Mouse (Mus musculus) CH12.LX (cell line): ENCODE data around the gene Ssr1. TPM values are rescaled to one million over a fixed set of nuclear protein-coding genes. Genes with fewer than 3 reads are reported as not detected.

ENCODE experiments used
- DNase-seq: peaks from one replicate; pipeline ENCODE4 v3.0.0-alpha.2; 2013; ENCODE audit errors: extremely low read depth
- H3K27ac ChIP-seq: 2 replicates; pipeline ENCODE4 v1.5.1; 2012; ENCODE audit warnings: low read depth, mild to moderate bottlenecking, control low read depth, moderate library complexity; ENCODE audit not compliant: insufficient read depth
- H3K27me3 ChIP-seq: replicated peaks from 2 replicates; pipeline ENCODE3; 2012; ENCODE audit warnings: inconsistent platforms
- H3K36me3 ChIP-seq, 2 experiments: replicated peaks in 1 of 2; 2 replicates each; pipeline versions ENCODE3 to v1.6.1; 2012; ENCODE audit warnings: inconsistent platforms in 1 of 2, low read length in 1 of 2, mild to moderate bottlenecking in 1 of 2, mixed read lengths in 1 of 2, moderate library complexity in 1 of 2; ENCODE audit not compliant: control insufficient read depth in 1 of 2, insufficient read depth in 1 of 2
- H3K4me1 ChIP-seq, 2 experiments: 2 replicates each; pipeline ENCODE4 v1.6.1; 2012; ENCODE audit warnings: inconsistent platforms in 1 of 2, moderate library complexity in 1 of 2; ENCODE audit not compliant: insufficient read depth in 2 of 2, control insufficient read depth in 1 of 2
- H3K4me2 ChIP-seq: 2 replicates; pipeline ENCODE4 v1.6.1; 2012; ENCODE audit warnings: low read depth, mild to moderate bottlenecking, control low read depth; ENCODE audit not compliant: poor library complexity, insufficient read depth, severe bottlenecking
- H3K4me3 ChIP-seq, 3 experiments: fragments of 150-350 bp in 1 of 3; sonication (generic) in 1 of 3; replicated peaks in 1 of 3; 2 replicates each; pipeline versions ENCODE3 to v1.5.1; 2011 to 2012; ENCODE audit warnings: low read depth in 2 of 3, low read length in 2 of 3, mild to moderate bottlenecking in 2 of 3, moderate library complexity in 2 of 3, control low read depth in 1 of 3, improper control_type of control experiment in 1 of 3, inconsistent platforms in 1 of 3, mixed read lengths in 1 of 3; ENCODE audit not compliant: poor library complexity in 1 of 3
- H3K79me2 ChIP-seq: replicated peaks from 2 replicates; pipeline ENCODE4 v1.6.1; 2012; ENCODE audit warnings: mild to moderate bottlenecking, moderate library complexity; ENCODE audit not compliant: control insufficient read depth, poor library complexity, insufficient read depth, severe bottlenecking; ENCODE audit errors: extremely low read depth
- H3K9ac ChIP-seq: 2 replicates; pipeline ENCODE4 v1.6.1; 2012; ENCODE audit warnings: low read depth, mild to moderate bottlenecking, control low read depth, moderate library complexity; ENCODE audit not compliant: insufficient read depth
- H3K9me3 ChIP-seq: replicated peaks from 2 replicates; pipeline ENCODE3; 2012; ENCODE audit warnings: low read length, inconsistent platforms, mixed read lengths
- BHLHE40 ChIP-seq: IDR thresholded peaks from 2 replicates; pipeline ENCODE4 v1.6.1; 2011; ENCODE audit warnings: mild to moderate bottlenecking, low read depth, low read length, improper control_type of control experiment
- CHD1 ChIP-seq: IDR thresholded peaks from 2 replicates; pipeline ENCODE4 v1.6.1; 2012; ENCODE audit warnings: low read depth, low read length, improper control_type of control experiment, inconsistent platforms
- CHD2 ChIP-seq: IDR thresholded peaks from 2 replicates; pipeline ENCODE4 v1.6.1; 2011; ENCODE audit warnings: low read length, improper control_type of control experiment
- ELF1 ChIP-seq: IDR thresholded peaks from 2 replicates; pipeline ENCODE4 v1.6.1; 2014; ENCODE audit warnings: low read depth, mild to moderate bottlenecking, inconsistent platforms, low read length, improper control_type of control experiment
- HCFC1 ChIP-seq: IDR thresholded peaks from 2 replicates; pipeline ENCODE4 v1.6.1; 2012; ENCODE audit warnings: low read depth, mild to moderate bottlenecking, inconsistent platforms, low read length, improper control_type of control experiment
- JUN ChIP-seq: IDR thresholded peaks from 2 replicates; pipeline ENCODE4 v1.6.1; 2011; ENCODE audit warnings: low read depth, mild to moderate bottlenecking, low read length, improper control_type of control experiment, moderate library complexity; ENCODE audit not compliant: insufficient read depth
- JUND ChIP-seq: conservative IDR thresholded peaks from 2 replicates; pipeline ENCODE4 v1.6.1; 2011; ENCODE audit warnings: low read depth, low read length, improper control_type of control experiment
- MAX ChIP-seq: IDR thresholded peaks from 2 replicates; pipeline ENCODE4 v1.6.1; 2011; ENCODE audit warnings: low read length, improper control_type of control experiment
- MYC ChIP-seq: IDR thresholded peaks from 2 replicates; pipeline ENCODE4 v1.6.1; 2011; ENCODE audit warnings: low read depth, mild to moderate bottlenecking, improper control_type of control experiment, low read length
- NELFE ChIP-seq: IDR thresholded peaks from 2 replicates; pipeline ENCODE4 v1.6.1; 2011; ENCODE audit warnings: low read depth, low read length, improper control_type of control experiment
- NRF1 ChIP-seq: IDR thresholded peaks from 2 replicates; pipeline ENCODE4 v1.6.1; 2014; ENCODE audit warnings: low read depth, mild to moderate bottlenecking, inconsistent platforms, low read length, improper control_type of control experiment, moderate library complexity
- POLR2A ChIP-seq: IDR thresholded peaks from 2 replicates; pipeline ENCODE4 v1.6.1; 2011; ENCODE audit warnings: low read depth, mild to moderate bottlenecking, improper control_type of control experiment, low read length
- TBP ChIP-seq: conservative IDR thresholded peaks from 2 replicates; pipeline ENCODE4 v1.6.1; 2011; ENCODE audit warnings: low read depth, low read length, improper control_type of control experiment
- TCF12 ChIP-seq: IDR thresholded peaks from 2 replicates; pipeline ENCODE4 v1.6.1; 2014; ENCODE audit warnings: low read depth, mild to moderate bottlenecking, inconsistent platforms, low read length, improper control_type of control experiment
- UBTF ChIP-seq: IDR thresholded peaks from 2 replicates; pipeline ENCODE4 v1.6.1; 2012; ENCODE audit warnings: low read depth, mild to moderate bottlenecking, inconsistent platforms, low read length, improper control_type of control experiment, moderate library complexity
- USF1 ChIP-seq: IDR thresholded peaks from 2 replicates; pipeline ENCODE4 v1.6.1; 2014; ENCODE audit warnings: low read depth, mild to moderate bottlenecking, inconsistent platforms, low read length, improper control_type of control experiment
- USF2 ChIP-seq: conservative IDR thresholded peaks from 2 replicates; pipeline ENCODE4 v1.6.1; 2011; ENCODE audit warnings: low read depth, low read length, improper control_type of control experiment
- ZMIZ1 ChIP-seq: IDR thresholded peaks from 2 replicates; pipeline ENCODE4 v1.6.1; 2012; ENCODE audit warnings: low read depth, mild to moderate bottlenecking, inconsistent platforms, low read length, improper control_type of control experiment
- dilution Hi-C: fragments of 300-500 bp; cut with MboI; formaldehyde crosslinking; loops from 2 replicates; pipeline ENCODE4 v1.14.3; 2020; ENCODE audit warnings: low sequenced_read_pairs; ENCODE audit not compliant: extremely low pct_unique_long_range_greater_than_20kb, extremely low pct_ligation_motif_present
- in situ Hi-C: fragments of 300-500 bp; cut with MboI; formaldehyde crosslinking; loops from 3 replicates; pipeline ENCODE4 v1.14.3; 2019; ENCODE audit warnings: low sequenced_read_pairs, low pct_ligation_motif_present, low pct_unique_long_range_greater_than_20kb, mixed read lengths
- polyA plus RNA-seq: library from polyadenylated mRNA; unstranded; fragments of >175 nt; gene quantifications from 2 replicates; pipeline ENCODE4 v1.2.1, GENCODE M21; 2012; ENCODE audit warnings: low read depth; ENCODE audit not compliant: insufficient read length
- total RNA-seq, 2 experiments: library from RNA; depleted of rRNA; stranded (reverse); fragments of 300-350 nt in 1 of 2; fragments of >200 nt in 1 of 2; gene quantifications; 2 replicates each; pipeline ENCODE4 v1.2.3; 2012 to 2014

Gene Ssr1
- 67.1 and 85.9 TPM in 2 replicates for total RNA-seq (2012; rRNA removed)
- 145 and 150 TPM in 2 replicates for total RNA-seq (2014; rRNA removed)
- polyA plus RNA-seq: 163 and 167 TPM in 2 replicates

- peak within 1 kb of the TSS; percentile 24 for H3K27ac ChIP-seq
These were observed at the start of gene Ssr1 for GRCm38 (mm10) chr13:37993704-37994404. TSS of gene Ssr1 (minus strand) at chr13:37994217.

GRCm38 (mm10) chr13:38037811-38038210 lies 43.8 kb upstream of the Ssr1 start:
- DNase-seq: peak; percentile 13
- in situ Hi-C loops: loop anchor here (5.0 kb wide), 1 partner anchor 36 kb away; no protein-coding TSS in a partner anchor
- peaks cover 46% of the 10 kb centered on the region for H3K79me2 ChIP-seq
- dilution Hi-C loops: no loop called here
- peak overlapping the region; percentile 88 for H3K9ac ChIP-seq
- peaks cover 3 to 33% of the 10 kb centered on the region in 2 experiments for H3K4me1 ChIP-seq
- H3K9me3 ChIP-seq: no peaks in the 10 kb centered on the region
- H3K27me3 ChIP-seq: no peaks in the 10 kb centered on the region
- no peak overlapping the region for H3K27ac ChIP-seq
- H3K36me3 ChIP-seq: peaks cover 26 to 45% of the 10 kb centered on the region in 2 experiments
- peak overlapping the region; percentile 65 for H3K4me2 ChIP-seq
- TF ChIP-seq UBTF: no peak
- TF ChIP-seq TBP: no peak
- TF ChIP-seq NELFE: no peak
- TF ChIP-seq CHD1: no peak
- peak overlapping the region; percentile 69 to 96 (median 90) for H3K4me3 ChIP-seq

More at GRCm38 (mm10) chr13:37993704-37994404, at the start of gene Ssr1:
- H3K4me1 ChIP-seq: peaks cover 3 to 28% of the 10 kb centered on the region in 2 experiments
- H3K9me3 ChIP-seq: peaks cover 5% of the 10 kb centered on the region
- TF ChIP-seq POLR2A (peak; percentile 96), CHD2 (peak; percentile 98), ELF1 (peak; percentile 35; the same call in 1 of the 2 replicates), JUN (no peak), MYC (no peak), CHD1 (no peak), ZMIZ1 (peak; percentile 56; the same call in 1 of the 2 replicates), JUND (no peak), NRF1 (peak; percentile 80), BHLHE40 (peak; percentile 72), USF2 (peak; percentile 83), NELFE (peak; percentile 83), UBTF (peak; percentile 71; the same call in 1 of the 2 replicates), MAX (peak; percentile 91), HCFC1 (peak; percentile 61), TBP (peak; percentile 76; the same call in 1 of the 2 replicates), TCF12 (peak; percentile 81), USF1 (peak; percentile 97)
- H3K9ac ChIP-seq: peak within 1 kb of the TSS; percentile 99
- H3K4me2 ChIP-seq: peak within 1 kb of the TSS; percentile 47
- H3K79me2 ChIP-seq: peaks cover 44% of the 10 kb centered on the region
- H3K27me3 ChIP-seq: no peaks in the 10 kb centered on the region
- peak; percentile 91 for DNase-seq
- in situ Hi-C loops: no loop called here
- H3K4me3 ChIP-seq: peak within 1 kb of the TSS; percentile 83 to 97 (median 94)
- dilution Hi-C loops: no loop called here
- peaks cover 23 to 25% of the 10 kb centered on the region in 2 experiments for H3K36me3 ChIP-seq
